Mouse (Mus musculus) lung, postnatal 10 days (tissue): ENCODE results near the gene Acp6.
"Not testable (repeated sequence)": the region's sequence is repeated elsewhere in the genome, so short reads cannot be mapped to it uniquely, and the experiment has no call there.

Experiments
- DNase-seq: peaks from one replicate; pipeline ENCODE4 v3.0.0; 2021

The Acp6 gene

GRCm38 (mm10) chr3:97158611-97159508 is at the start of gene Acp6:
Gene Acp6, plus strand, starts transcription at chr3:97158777.
- DNase-seq = peak; percentile 95

GRCm38 (mm10) chr3:97117511-97117910 is 41.1 kb upstream of the Acp6 start:
- DNase-seq = no peak

- no peak for DNase-seq
Observed at GRCm38 (mm10) chr3:97118313-97118712, 40.3 kb upstream of the Acp6 start.

- peak; percentile 26 for DNase-seq
Observed at GRCm38 (mm10) chr3:97124193-97124592, 34.4 kb upstream of the Acp6 start.

GRCm38 (mm10) chr3:97129410-97129809 is 29.2 kb upstream of the Acp6 start:
- DNase-seq = no peak

GRCm38 (mm10) chr3:97137666-97138065 is 20.9 kb upstream of the Acp6 start:
- not testable (repeated sequence) for DNase-seq

- DNase-seq = no peak
Observed at GRCm38 (mm10) chr3:97151092-97151491, 7.5 kb upstream of the Acp6 start.

GRCm38 (mm10) chr3:97156431-97156830 is 2.1 kb upstream of the Acp6 start:
- peak; percentile 9 for DNase-seq

- no peak for DNase-seq
Observed at GRCm38 (mm10) chr3:97157308-97157707, 1.3 kb upstream of the Acp6 start.

GRCm38 (mm10) chr3:97157958-97158599 is 498 bp upstream of the Acp6 start:
- DNase-seq = peak; percentile 89

GRCm38 (mm10) chr3:97159509-97159850 is 903 bp downstream of the Acp6 start:
- DNase-seq = no peak

- no peak for DNase-seq
Observed at GRCm38 (mm10) chr3:97159986-97160385, 1.4 kb downstream of the Acp6 start.

- peak; percentile 13 for DNase-seq
Observed at GRCm38 (mm10) chr3:97160908-97161307, 2.3 kb downstream of the Acp6 start.

- DNase-seq = no peak
Observed at GRCm38 (mm10) chr3:97161773-97162172, 3.2 kb downstream of the Acp6 start.

GRCm38 (mm10) chr3:97164477-97164876 is 5.9 kb downstream of the Acp6 start:
- DNase-seq = no peak

GRCm38 (mm10) chr3:97167126-97167525 is 8.5 kb downstream of the Acp6 start:
- DNase-seq = no peak

- no peak for DNase-seq
Observed at GRCm38 (mm10) chr3:97171531-97171930, 13.0 kb downstream of the Acp6 start.

GRCm38 (mm10) chr3:97172231-97172630 is 13.7 kb downstream of the Acp6 start:
- DNase-seq = no peak

- no peak for DNase-seq
Observed at GRCm38 (mm10) chr3:97172632-97173031, 14.1 kb downstream of the Acp6 start.

- DNase-seq = no peak
Observed at GRCm38 (mm10) chr3:97178885-97179284, 20.3 kb downstream of the Acp6 start.

GRCm38 (mm10) chr3:97180527-97180926 is 21.9 kb downstream of the Acp6 start:
- no peak for DNase-seq

GRCm38 (mm10) chr3:97183810-97184209 is 25.2 kb downstream of the Acp6 start:
- no peak for DNase-seq

GRCm38 (mm10) chr3:97185098-97185860 is 26.7 kb downstream of the Acp6 start:
- DNase-seq = peak; percentile 85

- no peak for DNase-seq
Observed at GRCm38 (mm10) chr3:97196571-97196970, 38.0 kb downstream of the Acp6 start.
